Mouse (Mus musculus) megakaryocyte, embryonic 14.5 days (primary cell): ENCODE data around the gene Dcun1d4.

Experiments
- FLI1 ChIP-seq: IDR thresholded peaks from 2 replicates; pipeline ENCODE4 v1.6.1; 2012; ENCODE audit warnings: low read length, inconsistent platforms, mixed read lengths
- GATA1 ChIP-seq: IDR thresholded peaks from 3 replicates; pipeline ENCODE4 v1.6.1; 2012; ENCODE audit warnings: mixed read lengths, low read length, inconsistent platforms, borderline replicate concordance

- no peak for TF ChIP-seq GATA1
- TF ChIP-seq FLI1, result no peak
Observed at GRCm38 (mm10) chr5:73566892-73567291, 86.1 kb downstream of the Dcun1d4 start.
